Mouse (Mus musculus) lung, adult 10 weeks (tissue): ENCODE results near the gene Tas2r144. TPM values are rescaled to one million over a fixed set of nuclear protein-coding genes. Genes with fewer than 3 reads are reported as not detected.

ENCODE experiments used
- polyA plus RNA-seq: library from polyadenylated mRNA; stranded (reverse); fragments of 350-450 nt; fragmentation: Illumina TruSeq; extraction: RNeasy Lipid Tissue Mini Kit (QIAGEN cat#74804); gene quantifications from one replicate; pipeline ENCODE4 v1.2.3, GENCODE M21; 2014; ENCODE audit warnings: low read depth, low replicate concordance; ENCODE audit not compliant: insufficient read depth

Gene Tas2r144
- polyA plus RNA-seq, result not detected

DNA sequence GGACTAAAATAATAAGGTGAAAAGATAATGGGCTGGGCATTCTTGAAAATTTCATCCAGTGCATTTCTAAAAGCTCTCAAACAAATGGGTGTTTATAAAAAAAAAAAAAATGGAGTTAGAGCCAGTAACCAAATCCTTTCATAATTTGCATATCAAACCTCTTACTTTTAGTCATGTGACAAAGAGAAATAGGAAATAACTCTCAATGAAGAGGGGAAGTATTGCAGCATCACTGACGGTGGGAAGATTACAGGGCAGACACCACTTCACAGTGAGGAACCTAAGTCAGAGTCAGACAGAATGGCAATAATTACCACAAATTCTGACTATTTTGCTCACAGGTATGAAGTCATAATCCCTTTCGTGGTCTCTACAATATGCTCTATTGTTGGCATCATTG lies at the start of gene Tas2r144:
Gene Tas2r144, plus strand, starts transcription at position 301 of the 400 bp plus-strand sequence.

DNA sequence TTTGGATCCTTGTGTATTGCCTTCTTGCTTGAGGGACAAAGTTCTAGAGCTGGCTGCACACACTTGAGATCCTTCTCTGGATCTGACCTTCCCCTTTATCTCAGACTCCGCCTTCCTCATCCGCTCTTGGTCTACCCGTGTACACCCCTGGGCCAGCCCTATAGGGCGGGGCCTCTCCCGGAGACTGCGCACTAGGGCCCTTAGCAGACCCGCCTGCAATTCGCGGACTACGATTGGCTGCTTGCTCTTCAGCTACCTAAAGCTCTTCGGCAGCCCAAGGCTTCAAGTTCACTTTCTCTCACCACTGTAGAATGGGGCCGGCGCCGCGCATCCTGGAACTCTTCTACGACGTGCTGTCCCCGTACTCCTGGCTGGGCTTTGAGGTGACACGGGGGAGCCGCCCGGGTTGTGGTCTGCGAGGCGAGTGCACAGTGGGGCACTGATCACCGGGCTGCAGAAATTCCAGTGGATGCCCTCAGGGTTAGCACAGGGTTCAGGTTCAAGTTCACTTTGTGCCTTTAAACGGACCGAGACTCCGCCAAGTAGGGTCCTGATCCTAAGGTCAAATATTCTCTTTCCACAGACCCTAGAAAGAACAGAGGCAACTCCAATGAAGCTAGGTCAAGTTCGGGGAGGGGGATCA lies 30.7 kb downstream of the Tas2r144 start, which contains the start of gene Gstk1:
Gene Gstk1, plus strand, starts transcription at position 225 of the 643 bp plus-strand sequence.

DNA sequence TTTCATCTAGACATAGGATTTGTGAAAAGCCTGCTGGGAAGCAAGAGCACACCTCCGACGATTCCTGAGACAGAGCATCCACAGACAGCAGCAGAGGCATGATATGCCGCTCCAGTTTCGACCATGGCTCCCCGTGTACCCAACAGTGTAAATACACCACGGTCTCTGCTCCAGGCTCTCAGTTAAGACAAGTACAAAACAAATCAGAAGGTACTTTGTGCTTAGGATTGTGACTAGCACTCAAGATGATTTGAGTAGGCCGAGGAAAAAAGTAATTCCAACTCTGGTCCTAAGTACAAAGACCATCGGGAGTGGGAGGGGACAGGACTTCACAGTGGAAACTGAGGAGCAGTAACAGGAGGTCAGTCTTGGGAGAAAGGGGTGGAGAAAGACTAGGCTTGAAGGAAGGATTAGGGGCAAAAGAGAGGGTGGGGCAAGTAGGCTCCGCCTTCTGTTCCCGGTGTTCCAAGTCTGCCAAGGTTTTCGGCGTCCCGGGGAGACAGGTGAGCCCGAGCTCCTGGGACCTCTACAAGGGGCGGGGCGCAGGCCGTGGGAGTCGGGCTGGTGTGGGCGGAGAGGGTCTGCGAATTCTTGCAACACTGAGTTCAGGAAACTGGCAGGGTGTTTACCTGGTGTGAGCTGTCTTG lies 46.5 kb downstream of the Tas2r144 start, which contains the start of gene Tmem139:
Gene Tmem139, plus strand, starts transcription at position 447 of the 647 bp plus-strand sequence.

DNA sequence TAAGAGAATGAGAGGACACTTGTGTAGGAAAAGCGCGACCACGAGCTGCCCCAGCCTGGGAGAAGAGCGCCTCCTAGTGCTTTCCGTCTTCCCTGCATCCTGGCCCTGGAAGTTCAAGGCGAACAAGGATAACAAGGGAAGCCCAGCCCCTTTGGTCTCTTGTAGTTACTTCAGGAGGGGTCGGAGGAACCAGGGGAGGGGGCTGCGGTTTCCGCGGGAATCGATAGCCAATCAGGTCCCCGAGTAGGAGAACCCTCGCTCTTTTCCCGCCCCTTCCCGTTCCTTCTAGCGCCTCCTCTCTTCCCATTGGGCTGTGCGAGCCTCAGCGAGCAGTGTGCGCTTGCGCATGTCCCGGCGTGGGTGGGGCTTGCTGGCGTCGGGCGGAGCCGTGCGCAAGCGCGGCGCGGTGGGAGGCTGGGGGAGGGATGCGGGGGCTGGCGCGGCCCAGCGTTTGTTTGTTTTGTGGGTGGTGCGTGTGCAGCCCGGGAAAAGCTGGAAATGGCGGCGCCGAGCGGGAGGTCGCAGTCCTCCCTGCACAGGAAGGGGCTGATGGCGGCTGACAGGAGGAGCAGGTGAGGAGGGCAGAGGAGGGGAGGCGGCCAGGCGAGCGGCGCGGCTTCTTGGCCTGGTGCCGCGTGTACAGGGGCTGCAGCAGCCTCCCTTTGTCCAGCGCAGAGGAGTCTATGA lies 49.6 kb downstream of the Tas2r144 start, which contains the start of gene Casp2:
Gene Casp2, plus strand, starts transcription at position 360 of the 687 bp plus-strand sequence.

Other genes with a start within 250 kb of the Tas2r144 start
- not detected for gene Sval3, start 247.2 kb upstream of the Tas2r144 start, polyA plus RNA-seq
- gene Sva, start 176.9 kb upstream of the Tas2r144 start, polyA plus RNA-seq, result not detected
- gene Tas2r139, start 74.4 kb upstream of the Tas2r144 start, polyA plus RNA-seq, result not detected
- 133 TPM for gene Gstk1, start 30.6 kb downstream of the Tas2r144 start, polyA plus RNA-seq
- gene Tmem139, start 46.6 kb downstream of the Tas2r144 start, polyA plus RNA-seq, result 6.4 TPM
- gene Casp2, start 49.7 kb downstream of the Tas2r144 start, polyA plus RNA-seq, result 11.9 TPM
- gene Clcn1, start 71.4 kb downstream of the Tas2r144 start, polyA plus RNA-seq, result 0.08 TPM
- gene Fam131b, start 109.3 kb downstream of the Tas2r144 start, polyA plus RNA-seq, result 0.23 TPM
- gene Zyx, start 134.3 kb downstream of the Tas2r144 start, polyA plus RNA-seq, result 107 TPM
- 8.4 TPM for gene Epha1, start 157.9 kb downstream of the Tas2r144 start, polyA plus RNA-seq
- gene Tas2r143, start 184.9 kb downstream of the Tas2r144 start, polyA plus RNA-seq, result not detected
- gene Tas2r135, start 190.1 kb downstream of the Tas2r144 start, polyA plus RNA-seq, result not detected
- not detected for gene Tas2r126, start 219.2 kb downstream of the Tas2r144 start, polyA plus RNA-seq
- not detected for gene Olfr458, start 249.9 kb downstream of the Tas2r144 start, polyA plus RNA-seq